Mouse (Mus musculus) heart, postnatal 25 days (tissue): ENCODE measurements at regions not wholly inside any gene's neighbourhood (a gene's known extent, or its start where the extent isn't known, plus 50 kb on each side); places are given as distances from the start of the nearest gene placed in this dataset.

Experiments used
- DNase-seq: peaks from one replicate; pipeline ENCODE4 v3.0.0; 2022; ENCODE audit warnings: low spot score
- intact Hi-C: fragments of 180-260 bp; cut with DNase I; formaldehyde crosslinking; loops from one replicate; pipeline ENCODE4 v1.15.1; 2025

DNA sequence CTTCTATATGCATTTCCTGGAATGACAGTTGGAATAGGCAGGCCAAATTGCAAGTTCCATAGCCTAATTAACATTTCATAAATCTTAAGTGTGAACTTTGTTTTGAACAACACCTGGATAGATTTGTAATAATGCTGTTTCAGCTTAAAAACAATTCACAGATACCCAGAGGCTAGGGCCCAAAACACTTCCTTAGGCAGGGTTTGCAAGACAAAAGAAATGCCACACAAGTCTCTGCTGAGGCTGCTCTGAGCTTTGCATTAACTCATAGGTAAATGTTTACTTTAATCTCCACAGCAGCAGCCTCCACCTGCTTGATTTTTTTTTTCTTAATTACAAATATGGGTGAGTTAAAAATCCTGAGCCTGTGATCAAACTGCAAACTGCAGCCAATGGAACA lies 118.4 kb downstream of the Gnat3 start:
- DNase-seq, result no peak
- intact Hi-C loops, result no loop called here

DNA sequence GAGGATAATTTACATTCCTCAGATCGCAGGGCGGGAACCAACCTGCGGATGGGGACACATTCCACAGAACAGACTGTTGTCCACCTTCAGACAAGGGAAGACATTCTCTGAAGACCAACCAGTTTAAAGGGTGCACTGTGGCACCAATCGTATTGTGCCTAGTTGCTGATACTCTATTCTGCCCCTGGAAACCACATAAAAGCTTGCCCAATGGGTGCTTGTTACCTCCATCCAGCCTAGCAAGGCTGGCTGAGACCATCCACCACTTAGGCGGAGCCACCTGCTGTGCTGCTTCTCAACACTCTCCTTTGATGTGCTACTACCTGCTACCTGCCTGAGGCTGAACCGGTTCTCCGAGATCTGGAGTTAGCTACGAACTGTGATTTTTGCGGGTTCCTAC lies 119.9 kb downstream of the Gnat3 start:
- intact Hi-C loops, result no loop called here
- DNase-seq, result no peak

DNA sequence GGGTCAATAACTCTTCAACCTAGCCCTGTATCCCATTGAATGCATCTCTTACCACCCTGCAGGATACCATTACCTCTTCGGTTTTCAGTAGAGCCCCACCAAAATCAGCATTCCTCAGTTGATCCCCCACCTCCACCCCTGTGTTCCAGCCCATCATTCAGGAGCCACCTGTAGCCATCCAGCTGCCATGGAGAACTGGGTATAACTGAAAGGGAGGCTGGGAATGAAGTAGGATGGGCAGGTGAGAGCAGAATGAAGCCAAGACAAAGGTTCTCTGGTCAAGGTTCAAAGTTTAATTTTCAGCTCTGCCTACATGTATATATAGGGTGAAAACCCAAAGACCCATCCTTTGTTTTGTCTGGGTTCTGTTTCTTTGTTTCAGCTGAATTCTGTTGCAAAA lies 121.4 kb downstream of the Gnat3 start:
- no peak for DNase-seq
- intact Hi-C loops, result no loop called here

DNA sequence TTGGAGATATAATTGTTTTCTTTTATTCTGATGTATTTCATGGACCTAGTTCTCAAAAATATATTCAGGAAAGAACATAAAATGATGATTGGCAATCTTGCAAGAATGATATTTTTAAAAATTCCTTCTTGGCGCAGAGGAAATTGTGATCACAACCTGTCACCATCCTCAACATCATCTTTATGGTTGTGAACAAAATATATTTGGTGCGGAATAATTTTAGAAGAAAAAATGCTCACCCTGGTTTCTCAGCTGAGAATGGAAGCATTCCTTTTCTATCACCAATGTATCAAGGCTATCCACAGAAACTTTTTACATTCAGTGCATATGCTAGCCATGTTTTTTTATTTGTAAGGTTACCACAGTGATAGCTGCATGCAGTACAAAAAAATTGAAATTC lies 123.1 kb downstream of the Gnat3 start:
- DNase-seq, result no peak
- intact Hi-C loops, result loop anchor here (5.0 kb wide), 1 partner anchor 312 kb away; no protein-coding TSS in a partner anchor

DNA sequence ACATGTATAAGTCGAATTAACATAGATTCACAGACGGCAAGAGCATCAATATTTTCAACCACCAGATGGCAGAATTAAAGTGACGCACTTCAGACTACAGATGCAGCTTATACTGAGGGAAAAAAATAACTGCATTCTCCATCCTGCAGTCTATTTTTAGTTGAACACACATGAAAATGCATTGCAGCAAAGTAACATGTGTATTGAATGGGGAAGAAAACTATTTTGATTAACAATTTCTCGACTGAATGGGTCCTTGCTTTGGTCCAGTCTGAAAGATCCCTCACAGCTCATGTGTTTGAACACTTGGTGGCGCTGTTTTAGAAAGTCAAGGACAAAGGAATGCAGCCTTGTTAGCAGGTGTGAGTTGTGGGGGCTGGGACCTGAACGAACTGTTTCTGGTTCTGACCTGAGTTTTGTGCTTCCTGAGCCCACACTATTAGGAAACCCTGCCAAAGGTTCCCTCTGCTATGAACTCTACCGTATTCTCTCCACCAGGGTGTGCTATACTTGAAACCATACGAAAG lies 125.6 kb downstream of the Gnat3 start:
- intact Hi-C loops, result loop anchor here (1.0 to 5.0 kb wide), 2 partner anchors 309 to 358 kb away; no protein-coding TSS in a partner anchor
- no peak for DNase-seq

DNA sequence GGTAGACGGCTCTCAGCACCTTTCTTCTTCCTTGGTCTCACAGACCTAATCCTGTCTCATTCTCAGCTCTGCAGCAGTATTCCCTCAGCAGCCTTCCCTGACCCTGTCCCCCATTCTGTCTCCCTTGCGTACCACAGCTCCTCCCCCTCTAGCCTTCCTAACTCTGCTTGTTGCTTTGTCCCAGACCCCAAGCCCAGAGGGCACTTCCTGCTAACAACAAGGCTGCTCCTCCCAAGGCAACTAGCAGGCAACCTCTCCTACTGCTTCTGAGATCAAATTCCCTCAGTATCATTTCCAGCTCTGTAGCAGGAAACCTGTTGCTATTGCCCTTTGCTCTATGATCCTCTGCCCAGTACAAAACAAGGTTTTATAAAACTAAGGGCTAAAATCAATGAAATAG lies 127.6 kb downstream of the Gnat3 start:
- no peak for DNase-seq
- intact Hi-C loops, result loop anchor here (5.0 kb wide), 1 partner anchor 307 kb away; no protein-coding TSS in a partner anchor

DNA sequence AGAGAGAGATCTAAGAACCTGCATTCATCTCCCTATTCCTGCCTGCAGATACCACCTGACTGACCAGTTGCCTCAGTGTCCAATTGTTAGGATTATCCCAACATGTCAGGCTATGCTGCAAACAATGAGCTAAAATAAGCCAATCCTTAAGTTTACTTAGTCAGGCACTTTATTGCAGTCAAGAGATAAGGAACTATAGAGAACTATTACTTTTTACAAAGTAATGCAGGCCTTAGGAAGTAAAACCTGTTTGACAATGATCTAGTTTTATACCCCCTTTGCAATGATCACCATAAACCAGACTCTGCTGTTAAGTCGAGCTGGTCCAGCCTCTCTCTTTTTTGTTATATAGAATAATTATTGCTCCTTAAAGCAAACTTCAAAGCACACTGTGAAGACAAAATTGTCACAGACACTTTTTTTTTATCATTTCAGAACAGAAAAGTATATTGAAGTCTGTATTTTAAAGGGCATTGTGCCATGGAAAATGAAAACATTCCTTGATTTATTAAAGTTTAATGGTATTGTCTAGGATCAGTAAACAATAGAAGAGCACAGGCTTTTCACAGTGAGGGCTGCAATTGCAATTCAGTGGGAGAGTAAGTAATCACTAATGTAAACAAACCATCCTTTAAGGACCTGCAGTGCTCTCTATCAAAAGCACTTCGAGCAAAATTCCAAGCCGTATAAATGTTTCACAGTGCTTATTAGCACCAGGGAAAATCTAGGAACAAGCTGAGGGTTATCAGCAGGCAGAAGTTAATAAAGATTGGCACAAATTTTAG lies 152.7 kb downstream of the Gnat3 start:
- intact Hi-C loops, result no loop called here
- no peak for DNase-seq

DNA sequence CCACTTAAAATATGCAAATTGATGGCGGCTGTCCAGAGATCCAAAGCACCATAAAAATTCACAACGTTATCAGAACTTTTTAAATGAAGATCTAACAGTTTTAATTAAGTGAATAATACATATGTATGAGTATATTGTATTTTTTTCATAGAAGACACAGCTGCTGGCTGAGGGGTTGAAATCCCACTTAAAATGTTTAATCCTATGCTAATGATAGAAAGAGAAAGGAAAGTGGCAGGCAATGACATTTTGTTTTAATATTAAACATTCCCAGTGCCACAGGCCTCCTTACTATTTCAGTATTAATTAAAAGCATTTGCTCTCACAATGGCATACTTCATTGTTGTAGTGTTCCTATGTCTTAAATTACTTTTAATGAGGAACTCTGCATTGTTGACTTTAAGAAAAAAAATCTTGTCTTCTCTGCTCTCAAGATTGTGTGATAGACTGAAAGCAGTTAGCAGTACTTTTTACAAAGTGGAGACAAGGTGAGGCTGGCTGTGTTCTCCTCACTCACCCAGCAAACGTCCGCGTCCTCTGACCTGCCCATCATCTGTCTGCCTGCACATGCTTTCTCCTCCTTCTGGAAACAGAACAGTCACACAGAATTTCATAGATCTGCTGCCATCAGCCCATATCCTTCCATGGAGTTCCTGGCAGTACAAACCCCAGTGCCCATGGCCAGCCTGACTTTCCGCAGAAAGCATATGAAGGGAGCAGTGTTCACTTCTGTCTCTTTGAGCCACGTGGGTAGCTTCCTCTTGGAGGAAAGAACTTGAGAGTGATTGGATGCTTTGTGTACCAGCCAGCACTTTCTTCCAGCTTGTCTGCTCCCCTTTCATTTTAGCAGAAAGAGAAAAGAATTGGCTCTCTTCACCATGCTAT lies 173.7 kb downstream of the Gnat3 start:
- intact Hi-C loops, result no loop called here
- DNase-seq, result no peak

DNA sequence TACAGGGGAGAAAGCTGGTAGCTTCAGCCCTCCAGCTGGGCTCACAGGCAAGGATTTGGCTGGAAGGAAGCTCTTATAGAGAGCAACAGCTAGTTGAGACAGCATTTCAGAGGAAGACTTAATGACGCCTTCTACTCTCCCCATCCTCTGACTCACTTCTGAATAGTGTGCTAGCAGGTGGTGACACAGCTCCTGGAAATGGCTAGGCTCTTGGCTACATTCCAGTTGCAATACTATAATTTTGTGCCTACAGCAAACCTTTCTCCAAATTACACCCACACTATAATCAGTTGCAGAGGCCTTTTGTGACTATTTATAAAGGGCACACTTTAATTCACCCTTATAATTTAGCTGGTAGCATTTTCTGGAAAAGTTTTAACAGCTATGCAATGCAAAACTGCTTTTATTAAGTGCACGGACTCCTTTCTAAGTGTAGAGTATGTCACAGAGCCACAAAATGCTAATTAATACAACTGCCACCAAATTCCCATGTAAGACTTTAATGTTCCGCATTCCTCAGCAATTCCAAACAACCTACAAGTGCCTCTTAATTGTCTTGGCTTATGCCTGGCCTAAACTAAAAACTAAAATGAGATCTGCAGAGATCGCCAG lies 175.2 kb downstream of the Gnat3 start:
- no peak for DNase-seq
- intact Hi-C loops, result no loop called here

DNA sequence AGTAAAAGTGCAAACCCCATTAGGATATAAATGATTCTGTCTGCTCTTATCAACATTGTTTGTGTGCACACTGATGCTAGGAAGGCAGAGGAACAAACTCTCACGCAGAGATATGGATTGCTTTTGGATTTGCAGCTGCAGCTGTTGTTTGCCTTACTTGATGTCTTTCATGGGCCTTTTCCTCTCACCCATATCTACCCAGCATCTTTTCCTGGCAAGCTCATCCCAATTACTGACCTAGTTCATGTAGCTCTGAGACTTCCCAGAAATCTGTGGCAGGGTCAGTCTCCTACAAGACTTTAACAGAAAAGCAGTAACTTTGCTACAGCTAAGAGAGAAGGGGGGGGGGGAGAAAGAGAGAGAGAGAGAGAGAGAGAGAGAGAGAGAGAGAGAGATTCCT lies 189.9 kb downstream of the Gnat3 start:
- intact Hi-C loops, result no loop called here
- no peak for DNase-seq

DNA sequence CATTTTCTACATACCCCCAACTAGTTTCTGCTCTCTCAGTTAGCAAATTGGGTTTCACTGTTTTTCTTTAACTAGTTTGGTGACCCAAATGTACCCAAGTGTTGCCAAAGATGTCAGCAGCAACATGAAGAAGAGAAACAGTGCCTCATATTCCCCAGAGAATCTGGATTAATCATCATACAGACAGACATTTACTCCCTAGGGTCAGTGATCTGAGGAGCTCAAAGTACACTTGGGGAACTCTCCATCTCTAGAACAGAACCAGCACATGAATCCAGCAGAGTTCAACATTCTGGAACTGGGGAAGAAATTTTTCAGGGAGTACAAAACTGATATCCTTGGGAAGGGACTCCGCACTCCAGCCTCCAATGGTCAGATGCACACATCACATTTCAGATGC lies 191.4 kb downstream of the Gnat3 start:
- intact Hi-C loops, result no loop called here
- DNase-seq, result no peak

DNA sequence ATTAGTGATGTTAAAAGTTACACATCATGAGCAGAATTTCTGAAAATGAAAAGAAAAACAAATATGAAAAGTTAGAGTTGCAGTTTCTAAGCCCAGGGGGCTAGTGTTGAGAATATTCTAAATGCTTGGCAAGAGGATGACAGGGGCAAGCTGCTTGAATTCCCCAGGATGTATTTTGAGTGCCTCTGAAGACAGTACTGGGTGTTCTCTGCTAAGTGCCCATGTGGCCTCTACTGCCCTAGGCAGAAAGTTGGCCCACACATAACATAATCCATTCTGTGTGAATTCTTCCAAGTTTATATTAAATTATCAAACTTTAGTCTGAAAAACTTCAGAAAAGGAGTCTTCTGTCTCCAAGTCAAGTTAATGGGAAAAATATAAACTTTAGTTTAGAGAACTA lies 196.6 kb downstream of the Gnai1 start:
- intact Hi-C loops, result no loop called here

DNA sequence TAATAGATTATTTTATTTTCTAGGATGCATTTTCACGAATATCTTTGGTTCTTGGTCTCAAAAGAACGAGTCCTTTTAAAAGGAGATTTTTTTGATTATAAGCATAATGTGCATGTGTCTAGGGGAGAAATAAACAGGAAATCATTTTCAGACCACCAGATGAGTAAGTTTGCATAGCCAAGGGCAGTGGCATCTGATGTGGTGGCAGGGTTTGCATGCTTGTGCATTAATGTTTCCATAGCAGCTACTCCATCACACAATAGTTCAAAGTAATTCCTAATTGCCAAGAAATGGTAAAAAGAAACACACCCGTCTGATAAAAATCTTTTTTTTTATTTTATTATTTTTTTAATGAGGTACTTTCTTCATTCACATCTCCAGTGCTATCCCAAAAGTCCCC lies 182.3 kb downstream of the Gnai1 start:
- no peak for DNase-seq
- intact Hi-C loops, result no loop called here

More for the DNA sequence above, 196.6 kb downstream of the Gnai1 start:
- DNase-seq, result no peak

DNA sequence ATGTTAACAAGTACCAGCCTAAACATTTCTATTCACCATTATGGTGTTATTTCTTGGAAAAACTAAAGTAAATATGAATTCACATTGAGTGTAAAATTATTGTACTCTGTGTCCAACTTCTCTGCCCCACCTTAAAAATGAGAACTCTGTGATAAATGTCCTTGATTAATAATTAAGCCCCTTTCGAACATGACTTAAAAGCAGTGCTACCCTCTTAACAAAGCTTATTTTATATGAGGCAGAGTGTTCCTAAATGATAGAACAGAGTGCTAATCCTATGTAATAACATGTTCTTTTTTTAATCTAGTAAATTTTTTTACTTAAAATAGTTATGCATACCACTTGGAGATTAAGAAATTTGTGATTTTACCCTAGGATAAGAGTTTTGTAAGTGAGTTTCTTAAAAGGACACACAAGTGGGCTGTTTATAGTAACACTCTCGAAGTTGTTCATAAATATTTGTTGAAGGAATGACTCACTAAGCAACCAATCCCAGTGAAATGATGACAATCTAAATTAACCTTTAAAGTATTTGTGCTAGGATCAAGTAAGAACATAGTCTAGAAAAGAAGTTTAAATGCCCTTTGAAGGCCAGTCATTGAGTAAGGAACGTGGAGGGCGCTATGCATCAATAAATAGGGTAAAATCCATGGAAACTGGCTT lies 148.6 kb downstream of the Gnai1 start:
- intact Hi-C loops, result no loop called here
- DNase-seq, result no peak
